Mouse (Mus musculus): ENCODE data around the gene Gap43. TPM values are rescaled to one million over a fixed set of nuclear protein-coding genes. Genes with fewer than 3 reads are reported as not detected.
"Not testable (repeated sequence)": the region's sequence is repeated elsewhere in the genome, so short reads cannot be mapped to it uniquely, and the experiment has no call there.

The Gap43 gene
- total RNA-seq, 2 experiments from 2014 or later: 204 to 232 TPM

DNA sequence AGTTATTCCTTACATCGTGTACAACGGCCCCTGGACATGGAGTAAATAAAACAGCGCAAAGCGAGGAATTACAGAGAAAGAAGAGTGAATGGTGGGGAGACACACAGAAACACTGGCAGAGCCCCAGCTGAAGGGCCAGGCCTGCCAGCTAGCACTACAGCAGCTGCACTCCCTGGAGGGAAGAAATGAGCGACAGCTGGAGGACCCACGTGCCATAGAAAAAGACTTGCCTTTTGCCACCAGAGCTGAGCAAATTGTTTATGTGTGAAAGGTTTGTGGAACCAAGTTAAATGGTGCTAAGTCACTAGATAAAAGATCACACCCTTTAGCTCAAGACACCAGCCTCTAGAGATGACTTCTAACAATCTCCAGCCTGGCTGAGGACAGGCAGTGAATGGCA, 37.0 kb downstream of the Gap43 start:
- DNase-seq (ENCODE audit: extremely low spot score in 1 of 2, low spot score in 1 of 2): no peak

DNA sequence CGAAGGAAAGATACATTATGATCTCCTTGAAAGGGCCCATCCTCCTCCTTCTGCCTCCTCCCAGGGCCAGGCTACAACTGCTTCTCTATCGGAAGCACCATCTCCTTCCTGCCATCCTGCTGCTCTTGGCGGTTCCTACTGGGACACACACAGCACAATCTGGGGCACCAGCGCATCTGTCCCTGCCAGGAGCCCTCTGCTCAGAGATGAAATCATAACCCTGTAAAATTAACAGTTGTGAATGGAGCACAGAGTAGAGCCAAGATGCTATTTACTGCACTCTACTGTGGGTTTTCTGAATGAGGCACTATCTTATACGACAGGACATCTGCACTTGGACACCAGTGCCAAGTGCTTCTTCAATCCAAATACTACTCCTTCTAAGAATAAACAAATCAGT, 46.0 kb downstream of the Gap43 start:
- no peak for DNase-seq (ENCODE audit: extremely low spot score in 1 of 2, low spot score in 1 of 2)

DNA sequence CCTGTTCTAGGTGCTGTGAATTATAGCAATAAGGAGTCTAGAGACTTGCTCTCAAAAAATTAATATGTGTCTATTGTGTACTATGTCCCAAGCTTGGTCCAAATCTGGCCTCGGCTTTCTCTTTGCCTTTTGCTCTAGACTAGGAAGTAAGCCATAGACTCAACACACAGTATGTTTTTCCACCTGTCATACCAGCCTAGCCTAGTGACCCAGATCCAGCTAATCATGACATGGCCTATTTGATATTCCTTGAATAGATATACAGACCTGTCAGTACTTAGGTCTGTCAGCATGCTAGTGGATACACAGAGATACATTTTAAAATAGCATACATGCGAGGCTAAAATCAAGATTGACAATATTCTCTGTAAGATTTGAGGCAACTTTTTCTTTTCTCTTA, 46.4 kb downstream of the Gap43 start:
- no peak for DNase-seq (ENCODE audit: extremely low spot score in 1 of 2, low spot score in 1 of 2)

DNA sequence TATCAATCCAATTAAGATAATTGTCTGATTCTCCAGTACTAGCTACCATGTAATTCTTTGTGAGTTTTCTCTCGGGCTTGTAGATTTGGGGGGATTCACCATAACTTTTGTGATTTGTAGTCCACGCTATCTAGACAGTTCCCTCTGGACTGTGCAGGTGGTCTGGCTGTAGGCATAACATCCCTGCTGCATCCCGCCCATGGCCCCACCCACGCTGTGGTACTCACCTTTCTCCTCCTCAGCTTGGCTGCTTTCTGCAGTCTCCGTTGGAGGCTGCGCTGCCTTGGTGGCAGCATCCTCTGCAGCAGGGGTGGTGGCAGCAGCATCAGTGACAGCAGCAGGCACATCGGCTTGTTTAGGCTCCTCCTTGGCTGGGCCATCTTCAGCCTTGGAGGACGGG, 48.9 kb downstream of the Gap43 start:
- no peak for DNase-seq (ENCODE audit: extremely low spot score in 1 of 2, low spot score in 1 of 2)

DNA sequence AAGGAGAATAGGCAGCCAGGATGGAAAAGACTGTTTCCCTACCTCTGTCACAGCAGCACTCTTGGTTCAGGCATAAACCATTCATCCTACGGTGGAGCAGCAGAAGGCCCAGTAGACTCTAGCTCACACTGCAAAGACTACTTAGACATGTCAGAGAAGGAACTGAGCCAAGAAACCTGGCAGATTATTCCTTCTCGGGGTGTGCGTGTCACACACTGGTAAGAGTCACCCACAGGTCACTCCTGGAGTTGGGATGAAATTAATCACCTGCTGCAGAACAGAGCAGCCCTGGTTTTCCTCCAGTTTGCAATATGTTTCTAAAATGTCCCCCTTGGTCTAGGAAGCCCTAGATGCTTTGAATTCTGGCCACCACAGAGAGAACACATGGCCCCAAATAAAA, 56.4 kb downstream of the Gap43 start:
- DNase-seq (ENCODE audit: extremely low spot score in 1 of 2, low spot score in 1 of 2): no peak

DNA sequence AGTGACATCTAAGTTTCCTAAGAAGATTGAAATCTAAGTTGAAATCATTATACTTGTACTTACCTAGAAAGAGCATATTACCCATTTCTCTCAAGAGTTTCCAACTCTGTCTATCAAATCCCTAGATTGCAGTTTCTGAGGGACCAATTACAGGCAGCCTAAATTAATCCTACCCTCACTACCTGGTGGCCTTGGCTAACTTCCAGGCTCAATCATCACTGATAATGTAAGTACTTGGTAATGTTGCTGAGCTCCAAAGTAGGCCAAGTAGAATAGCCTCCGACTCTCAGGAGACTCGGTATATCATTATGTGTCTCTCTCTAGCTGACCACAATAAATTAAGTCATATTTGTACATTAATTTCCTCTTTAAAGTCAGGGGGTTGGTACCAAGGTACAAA, 62.7 kb downstream of the Gap43 start:
- no peak for DNase-seq (ENCODE audit: extremely low spot score in 1 of 2, low spot score in 1 of 2)

DNA sequence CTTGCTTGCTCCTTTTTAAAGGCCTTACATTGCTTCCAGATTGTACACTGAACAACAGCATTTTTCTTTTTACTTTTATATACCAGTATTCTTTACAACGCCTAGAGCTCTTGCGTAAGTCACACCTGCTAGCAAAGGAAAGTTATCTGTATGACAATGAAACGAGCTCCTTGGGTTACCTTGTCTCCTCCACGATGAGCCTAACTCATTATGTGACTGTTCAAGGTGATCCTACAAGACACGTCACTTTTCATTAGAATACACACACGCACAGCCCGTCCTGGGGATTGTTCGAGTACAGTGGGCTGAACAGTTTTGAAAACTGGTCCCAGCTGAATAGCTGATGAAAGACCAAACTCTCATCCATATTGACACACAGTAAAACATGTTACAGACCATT, 63.2 kb downstream of the Gap43 start:
- no peak for DNase-seq (ENCODE audit: extremely low spot score in 1 of 2, low spot score in 1 of 2)

DNA sequence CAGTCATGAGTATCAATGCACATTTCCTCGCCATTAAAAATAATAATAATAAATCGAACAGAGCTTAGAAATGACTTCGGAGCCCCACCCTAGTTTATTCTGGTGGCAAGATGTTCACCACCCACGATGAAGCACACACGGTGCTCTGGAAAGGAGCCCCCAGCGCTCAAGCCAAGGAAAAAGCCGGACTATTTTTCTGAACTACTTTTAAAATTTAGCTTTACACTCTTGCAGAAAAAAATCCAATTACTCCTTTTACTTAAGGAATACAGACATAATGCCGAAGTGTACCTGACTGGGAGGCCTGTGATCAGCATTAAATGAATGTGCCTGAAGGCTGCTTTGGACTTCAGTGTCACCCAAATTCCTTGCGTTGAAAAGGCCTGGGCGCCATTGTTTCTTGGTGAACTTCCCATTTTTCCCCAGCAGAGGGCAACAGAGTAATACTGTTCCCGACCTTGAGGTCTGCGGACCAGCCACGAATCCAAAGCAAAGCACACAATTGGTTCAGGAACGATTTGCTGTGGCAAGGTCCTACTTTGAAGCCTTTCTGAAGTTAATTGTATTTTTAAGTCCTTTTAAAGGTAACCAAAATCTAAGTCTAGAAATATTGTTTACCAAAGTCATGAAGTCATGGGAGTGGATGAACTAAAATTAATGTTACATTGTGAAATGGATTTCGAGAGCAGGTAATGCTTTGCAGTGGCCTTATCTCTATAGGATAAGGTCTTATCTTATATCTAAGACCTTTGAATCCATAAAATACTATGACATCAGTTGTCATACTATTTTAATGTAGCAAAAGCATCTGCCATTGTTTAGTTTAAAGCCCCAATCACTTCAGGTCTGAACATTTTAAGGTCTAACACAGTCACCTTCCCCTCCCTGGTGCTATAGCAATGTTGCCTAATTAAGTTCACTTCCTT, 64.0 kb downstream of the Gap43 start:
- peak; percentile 71 to 83 for DNase-seq (ENCODE audit: extremely low spot score in 1 of 2, low spot score in 1 of 2)

DNA sequence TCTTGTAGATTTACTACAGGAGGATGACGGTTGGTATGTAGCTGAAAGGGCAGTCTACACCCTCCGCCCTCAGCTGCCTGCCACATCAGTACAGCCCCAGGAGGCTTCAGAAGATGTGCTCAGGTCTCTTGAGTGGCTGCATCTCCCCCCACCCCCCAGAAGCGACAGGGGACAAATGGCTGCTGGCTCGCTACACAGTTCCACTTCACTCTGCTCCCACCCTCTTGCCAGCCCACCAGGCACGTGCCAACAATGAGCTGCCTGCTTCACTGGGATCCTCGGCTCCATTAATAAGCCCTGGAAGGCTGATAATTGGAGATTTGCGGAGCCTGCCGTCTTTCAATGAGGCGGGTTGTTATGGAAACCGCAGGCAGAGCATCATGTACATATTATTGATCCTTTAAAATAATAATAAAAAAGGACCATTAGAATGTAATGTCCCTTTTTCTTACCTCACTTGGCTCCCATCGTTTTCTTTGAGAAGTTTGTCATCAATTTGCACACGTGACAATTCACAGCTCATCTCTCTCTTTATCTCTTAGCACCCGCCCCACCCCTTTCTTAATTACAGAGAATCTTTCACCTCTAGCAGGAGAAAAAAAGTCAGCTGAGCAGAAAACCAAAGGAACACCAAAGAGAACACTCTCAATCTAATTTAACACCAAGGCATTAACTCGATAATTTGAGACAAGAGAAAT, 64.8 kb downstream of the Gap43 start:
- DNase-seq (ENCODE audit: extremely low spot score in 1 of 2, low spot score in 1 of 2): peak in 1 of 2 experiments; percentile 18

DNA sequence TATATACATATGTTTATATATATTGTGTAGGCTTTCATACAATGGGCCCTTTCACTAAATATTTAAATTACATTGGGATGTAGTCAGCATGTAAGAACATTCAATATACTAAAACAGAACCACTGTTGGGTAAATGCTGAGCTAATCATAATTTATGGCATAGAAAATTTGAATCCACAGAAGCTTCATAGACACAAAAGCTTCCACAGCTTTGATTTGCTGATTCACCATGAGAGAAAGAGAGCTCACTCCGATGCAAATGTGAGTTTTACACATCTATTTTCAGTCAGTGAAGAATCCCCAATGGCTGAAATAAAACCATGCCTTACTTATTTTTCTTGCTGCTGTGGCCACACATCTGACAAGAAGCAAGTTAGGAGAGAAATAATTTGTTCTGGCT, 69.2 kb downstream of the Gap43 start:
- DNase-seq (ENCODE audit: extremely low spot score in 1 of 2, low spot score in 1 of 2): no peak

DNA sequence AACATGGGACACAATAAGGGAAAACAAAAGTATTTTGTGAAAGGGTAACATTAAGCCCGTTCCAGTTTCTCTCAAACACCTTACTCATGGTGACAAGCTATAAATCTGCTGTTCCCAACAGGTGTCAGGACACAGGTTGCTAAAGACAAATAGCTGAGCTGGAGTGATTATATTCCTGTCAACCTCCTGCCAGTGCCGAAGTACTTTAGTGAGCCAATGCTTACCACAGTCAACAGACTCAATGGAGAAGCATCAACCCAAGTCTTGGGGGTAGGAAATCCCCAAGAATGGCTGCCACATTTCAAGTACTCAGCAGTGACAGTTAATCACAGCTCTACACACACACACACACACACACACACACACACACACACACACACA, 70.9 kb downstream of the Gap43 start:
- no peak for DNase-seq (ENCODE audit: extremely low spot score in 1 of 2, low spot score in 1 of 2)

DNA sequence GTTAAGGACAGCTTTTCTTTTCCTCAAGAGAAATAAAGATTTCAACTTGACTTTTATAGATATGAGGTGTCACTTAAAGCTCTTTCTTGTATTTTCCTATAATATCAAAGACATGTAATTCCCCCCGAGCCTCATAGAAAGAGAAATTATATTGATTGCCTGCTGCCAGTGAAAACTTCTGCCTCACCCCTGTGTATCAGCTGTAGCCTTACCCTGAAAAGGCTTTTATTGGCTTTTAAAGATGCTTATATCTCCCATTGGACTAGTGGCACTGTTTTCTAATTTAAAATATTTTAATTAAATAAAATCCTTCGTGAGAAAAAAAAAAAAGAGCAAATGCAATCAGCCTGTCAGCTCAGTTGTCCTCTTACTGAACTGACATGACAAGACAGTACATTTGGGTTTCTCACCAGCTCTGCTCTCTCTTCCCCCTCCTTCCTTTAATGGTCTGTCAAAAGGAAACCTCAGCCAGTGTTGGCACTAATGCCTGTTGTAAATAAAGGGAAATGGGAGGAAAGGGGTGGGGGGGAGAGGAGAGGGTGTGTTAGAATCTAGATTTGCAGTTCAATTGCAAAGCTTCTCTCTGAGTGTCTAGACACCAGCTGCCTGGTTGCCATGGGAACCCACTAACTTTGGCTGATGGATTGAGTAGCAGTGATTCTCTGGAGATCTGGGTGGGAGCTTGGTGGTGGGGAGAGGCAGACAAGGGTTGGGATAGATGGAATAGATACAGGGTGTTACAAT, 71.4 kb downstream of the Gap43 start:
- DNase-seq (ENCODE audit: extremely low spot score in 1 of 2, low spot score in 1 of 2): peak; percentile 32 to 58

DNA sequence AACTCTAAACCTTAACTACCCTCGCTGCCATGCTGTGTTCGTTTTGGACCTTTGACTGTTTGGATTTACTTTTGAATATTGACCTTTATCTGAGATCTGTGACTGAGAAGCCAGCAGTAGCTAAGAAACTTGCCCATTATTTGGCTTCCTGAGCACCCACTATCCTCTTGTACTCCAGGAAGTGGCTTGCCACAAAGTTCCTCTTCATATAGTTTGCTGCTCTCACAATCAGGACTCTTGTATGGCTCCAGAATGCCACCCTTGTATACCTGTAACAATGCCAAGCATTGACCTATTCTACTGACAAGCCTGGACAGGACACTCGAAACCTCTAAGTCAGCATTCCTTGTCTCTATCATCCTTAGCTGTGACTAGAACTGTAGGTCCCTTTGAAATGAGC, 75.3 kb downstream of the Gap43 start:
- DNase-seq (ENCODE audit: extremely low spot score in 1 of 2, low spot score in 1 of 2): no peak

DNA sequence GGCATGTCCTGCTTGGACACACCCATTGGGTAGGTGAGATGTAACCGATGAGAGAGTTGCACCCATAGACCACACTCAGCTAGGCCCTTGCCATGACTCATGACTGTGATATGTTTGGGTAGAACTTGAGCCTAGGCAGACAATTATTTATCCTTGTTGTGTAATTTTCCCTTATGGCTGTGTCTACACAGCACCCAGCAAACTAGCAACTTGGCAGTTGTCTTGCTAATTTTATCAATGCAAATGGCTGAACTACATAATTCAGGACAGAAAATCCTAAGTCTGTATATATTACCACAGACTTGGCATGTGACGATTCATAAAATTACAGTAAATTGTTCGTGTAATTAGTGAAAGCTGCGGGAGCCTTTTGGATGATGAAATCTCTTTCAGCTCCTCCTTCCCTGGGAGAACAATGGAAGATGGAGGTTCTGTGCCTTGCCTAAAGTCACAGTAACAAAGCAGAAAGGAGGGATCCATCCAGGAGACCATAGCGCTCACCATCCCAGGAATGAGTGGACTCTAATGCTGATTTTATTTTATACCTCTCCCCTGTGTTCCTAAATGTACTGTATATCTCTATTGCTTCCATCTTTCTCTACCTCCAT, 77.4 kb downstream of the Gap43 start:
- no peak for DNase-seq (ENCODE audit: extremely low spot score in 1 of 2, low spot score in 1 of 2)

DNA sequence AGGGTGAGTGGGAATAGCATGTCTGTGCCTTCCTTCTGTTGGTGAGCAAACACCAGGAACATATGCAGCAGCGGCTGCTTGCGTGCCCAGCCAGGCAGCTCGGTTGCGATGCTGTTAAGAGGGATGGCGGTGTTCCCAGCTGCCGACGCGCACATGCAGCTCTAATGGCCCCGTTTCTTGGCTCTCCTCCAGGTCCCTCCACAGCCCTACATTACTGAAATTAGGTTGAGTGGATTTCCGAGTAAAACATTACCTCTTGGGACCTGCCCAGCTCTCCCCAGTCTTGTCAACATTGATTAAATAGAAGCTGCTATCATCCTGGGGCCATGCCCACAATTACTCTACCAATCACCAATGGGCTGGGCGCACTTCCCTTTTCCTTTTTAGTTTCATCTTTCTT, 84.8 kb downstream of the Gap43 start:
- peak; percentile 33 to 66 for DNase-seq (ENCODE audit: extremely low spot score in 1 of 2, low spot score in 1 of 2)

DNA sequence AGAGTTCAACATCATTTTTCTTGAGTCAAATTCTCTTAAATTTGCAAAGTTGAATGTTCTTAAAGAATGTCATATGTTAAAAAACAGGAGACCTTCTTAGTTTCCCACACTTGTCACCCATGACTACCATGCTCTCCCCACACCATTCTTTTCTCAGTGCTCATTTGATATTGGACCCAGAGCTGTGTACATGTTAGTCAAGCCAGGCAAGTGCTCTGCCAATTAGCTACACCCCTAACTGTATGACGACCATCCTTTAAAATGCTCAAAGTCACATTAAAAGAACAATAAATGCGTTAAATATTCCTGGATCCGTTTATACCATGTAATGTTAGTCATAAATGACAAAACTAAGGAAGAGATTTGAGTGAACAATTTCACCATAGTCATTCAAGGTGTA, 85.2 kb downstream of the Gap43 start:
- DNase-seq (ENCODE audit: extremely low spot score in 1 of 2, low spot score in 1 of 2): no peak

DNA sequence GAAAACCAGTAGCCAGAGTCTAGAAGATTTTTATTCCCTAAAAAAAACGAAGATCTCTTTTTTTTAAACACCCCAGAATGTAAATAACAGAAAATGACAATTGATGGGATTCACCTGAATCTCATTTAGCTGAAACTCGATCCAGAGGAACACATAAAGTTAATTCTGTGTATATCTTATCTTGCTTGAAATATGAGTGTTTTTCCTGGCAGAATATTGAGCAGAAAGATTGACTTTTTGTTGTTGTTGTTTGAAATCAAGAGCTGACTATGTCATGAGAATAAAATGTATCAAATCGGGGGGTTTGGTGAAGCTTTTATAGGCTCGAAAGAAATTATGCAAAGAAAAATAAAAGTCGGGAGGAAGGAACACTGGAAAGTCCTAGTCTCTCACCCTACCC, 88.2 kb downstream of the Gap43 start:
- DNase-seq (ENCODE audit: extremely low spot score in 1 of 2, low spot score in 1 of 2): no peak

DNA sequence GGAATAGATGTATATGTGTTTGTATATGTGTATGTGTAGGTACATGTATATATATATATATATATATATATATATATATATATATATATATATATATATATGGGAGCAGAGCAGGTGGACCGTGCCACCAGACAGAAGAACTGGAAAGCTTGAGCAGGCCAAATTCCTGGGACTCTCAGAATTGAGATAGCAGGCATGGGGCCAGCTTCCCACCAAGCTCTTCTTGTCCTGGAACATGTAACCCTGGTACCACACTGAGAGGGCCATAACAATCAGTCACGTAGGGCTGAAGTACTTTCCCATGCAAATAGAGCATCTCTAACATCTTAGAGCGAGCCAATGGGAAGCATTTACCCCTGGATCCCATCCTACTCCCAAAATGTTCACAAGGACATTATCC, 96.3 kb downstream of the Gap43 start:
- DNase-seq (ENCODE audit: extremely low spot score in 1 of 2, low spot score in 1 of 2): not testable (repeated sequence)

DNA sequence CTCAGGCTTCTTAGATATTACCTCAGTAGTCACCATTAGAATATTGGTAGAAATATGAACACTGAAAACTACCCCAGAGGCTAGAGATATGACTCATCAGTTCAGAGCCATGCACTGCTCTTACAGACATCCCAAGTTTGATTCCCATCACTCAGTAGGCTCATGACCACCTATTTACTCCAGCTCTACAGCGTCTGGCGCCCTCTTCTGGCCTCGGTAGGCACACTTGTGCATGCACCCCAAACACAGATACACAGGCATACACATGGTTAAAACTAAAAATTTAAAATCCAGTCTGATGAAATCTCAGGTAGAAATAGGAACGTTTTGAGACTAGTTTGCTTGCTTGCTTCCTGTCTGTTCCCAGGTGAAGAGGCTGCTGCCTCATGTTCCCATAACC, 109.1 kb downstream of the Gap43 start:
- DNase-seq (ENCODE audit: extremely low spot score in 1 of 2, low spot score in 1 of 2): no peak
